Mouse (Mus musculus): ENCODE measurements at regions not wholly inside any gene's neighbourhood (a gene's known extent, or its start where the extent isn't known, plus 50 kb on each side); places are given as distances from the start of the nearest gene placed in this dataset.

DNA sequence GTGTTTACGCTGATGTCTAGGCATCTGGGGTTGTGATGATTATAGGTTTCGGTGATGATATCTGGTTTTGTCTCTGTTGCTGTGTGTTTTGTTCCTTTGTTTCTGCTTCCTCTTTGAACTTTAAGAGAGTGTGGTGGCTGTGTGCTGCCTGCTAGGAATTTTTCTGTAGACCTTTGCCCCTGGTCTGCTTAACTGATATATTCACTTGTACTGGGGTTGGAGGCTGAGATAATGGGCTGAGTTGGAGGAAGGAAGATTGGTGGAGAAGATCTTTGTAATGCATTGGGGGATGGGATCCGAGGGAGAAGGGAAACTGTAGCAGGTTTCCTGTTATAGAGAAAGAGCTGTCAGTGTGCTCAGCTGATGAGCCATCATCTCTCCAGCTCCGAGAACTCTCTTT, 55.8 kb downstream of the Mid1ip1 start:
- no peaks in the 10 kb centered on the region for H3K4me1 ChIP-seq (ENCODE audit: insufficient read depth)
- H3K36me3 ChIP-seq (ENCODE audit: insufficient read depth) = no peaks in the 10 kb centered on the region
- DNase-seq (no peak), ATAC-seq (no peak)
- H3K27me3 ChIP-seq (ENCODE audit: insufficient read depth, low read length) = no peaks in the 10 kb centered on the region
- no peak overlapping the region for H3K9ac ChIP-seq
- no peak for TF ChIP-seq CTCF (IDR thresholded peaks at IDR 0.05; ENCODE audit: low read depth)
- no peak overlapping the region for H3K4me2 ChIP-seq (ENCODE audit: low read depth)
- no peak overlapping the region for H3K4me3 ChIP-seq (ENCODE audit: low read depth, low read length)
- WGBS = 73% methylated on average over 4 of the region's 4 CpGs
- no peak overlapping the region for H3K27ac ChIP-seq (ENCODE audit: low read depth, low read length)
- H3K9me3 ChIP-seq (ENCODE audit: low read length) = no peaks in the 10 kb centered on the region

DNA sequence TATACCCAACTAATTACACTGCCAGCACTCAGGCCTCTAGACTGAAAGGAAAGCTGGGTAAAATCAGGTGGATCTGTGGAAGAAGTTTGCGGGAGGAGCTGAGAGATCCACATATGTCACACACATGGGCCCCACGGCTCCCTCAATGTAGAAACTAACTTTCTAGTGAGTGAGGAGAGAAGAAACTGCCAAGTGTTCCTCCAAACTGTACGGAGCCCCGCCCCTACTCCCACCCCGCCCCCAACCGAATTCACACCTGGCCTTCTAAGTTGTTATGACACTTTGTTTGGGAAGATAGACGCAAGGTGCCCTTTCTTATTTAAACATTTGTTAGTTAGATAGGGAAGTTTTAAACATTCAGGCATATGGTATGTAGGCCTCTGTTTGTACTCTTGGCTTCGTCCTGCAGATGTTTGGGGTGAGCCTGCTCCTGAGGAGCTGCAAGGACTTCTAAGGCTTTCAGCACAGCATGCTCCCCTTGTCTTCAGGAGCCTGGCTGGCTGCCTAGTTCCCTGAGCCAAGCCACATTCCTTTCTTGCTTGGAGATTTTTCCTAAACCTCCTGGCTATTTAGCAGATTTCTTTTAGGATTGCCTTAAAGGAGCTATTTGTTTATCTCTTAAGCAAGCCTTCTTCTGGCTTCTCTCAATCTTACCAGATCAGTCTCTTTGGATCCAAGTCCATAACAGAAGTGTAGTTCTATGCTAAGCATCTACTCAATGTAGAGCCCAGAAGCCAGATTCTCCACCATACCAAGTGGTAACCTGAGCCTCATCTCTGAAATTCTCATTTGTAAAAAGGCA, 61.1 kb downstream of the Mid1ip1 start:
- H3K9me3 ChIP-seq (ENCODE audit: low read length) = no peaks in the 10 kb centered on the region
- no peaks in the 10 kb centered on the region for H3K27me3 ChIP-seq (ENCODE audit: insufficient read depth, low read length)
- no peaks in the 10 kb centered on the region for H3K4me1 ChIP-seq (ENCODE audit: insufficient read depth)
- DNase-seq (no peak), ATAC-seq (no peak)
- no peaks in the 10 kb centered on the region for H3K36me3 ChIP-seq (ENCODE audit: insufficient read depth)
- no peak overlapping the region for H3K4me3 ChIP-seq (ENCODE audit: low read depth, low read length)
- no peak overlapping the region for H3K27ac ChIP-seq (ENCODE audit: low read depth, low read length)
- TF ChIP-seq CTCF (IDR thresholded peaks at IDR 0.05; ENCODE audit: low read depth) = no peak
- WGBS = 64% methylated on average over 8 of the region's 8 CpGs
- no peak overlapping the region for H3K9ac ChIP-seq
- H3K4me2 ChIP-seq (ENCODE audit: low read depth) = no peak overlapping the region

DNA sequence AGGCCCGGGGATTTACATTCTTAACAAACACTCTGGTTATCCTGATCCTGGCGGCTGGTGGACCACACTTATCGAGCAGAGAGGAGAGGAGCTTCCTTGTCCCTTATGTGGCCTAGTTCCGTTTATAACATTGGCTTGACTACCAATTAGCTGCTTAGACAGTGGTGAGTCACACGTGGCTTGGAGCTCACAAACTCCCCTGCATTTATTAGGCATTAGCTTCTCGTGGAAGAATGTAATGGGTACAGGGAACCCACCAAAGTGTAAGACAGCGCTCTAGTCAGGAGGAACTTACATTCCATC, 61.7 kb downstream of the Mid1ip1 start:
- no peak overlapping the region for H3K9ac ChIP-seq
- H3K27ac ChIP-seq (ENCODE audit: low read depth, low read length) = no peak overlapping the region
- H3K4me2 ChIP-seq (ENCODE audit: low read depth) = no peak overlapping the region
- H3K36me3 ChIP-seq (ENCODE audit: insufficient read depth) = no peaks in the 10 kb centered on the region
- no peak for DNase-seq
- 47% methylated on average over 7 of the region's 7 CpGs for WGBS
- no peaks in the 10 kb centered on the region for H3K4me1 ChIP-seq (ENCODE audit: insufficient read depth)
- no peak overlapping the region for H3K4me3 ChIP-seq (ENCODE audit: low read depth, low read length)
- no peak for ATAC-seq
- TF ChIP-seq CTCF (IDR thresholded peaks at IDR 0.05; ENCODE audit: low read depth) = no peak
- H3K9me3 ChIP-seq (ENCODE audit: low read length) = no peaks in the 10 kb centered on the region
- no peaks in the 10 kb centered on the region for H3K27me3 ChIP-seq (ENCODE audit: insufficient read depth, low read length)

DNA sequence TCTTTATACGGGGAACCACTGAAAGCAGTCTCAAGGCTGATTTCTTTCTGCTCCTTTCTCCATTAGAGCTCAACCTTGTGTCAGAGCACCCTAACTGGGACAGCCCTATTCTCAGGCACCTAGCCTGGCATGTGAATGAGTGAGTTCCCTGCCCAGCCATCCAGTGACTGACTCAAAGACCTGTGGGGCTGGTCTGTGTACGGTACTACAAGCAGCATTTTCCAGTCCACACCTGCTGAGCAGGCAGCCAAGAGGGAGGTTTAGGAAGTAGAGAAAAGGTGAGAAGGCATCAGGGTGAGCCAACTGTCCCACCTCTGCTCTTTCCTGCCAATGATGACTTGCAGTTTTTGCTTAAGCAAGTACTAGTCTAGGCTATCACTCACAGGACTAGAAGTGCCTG, 63.2 kb downstream of the Mid1ip1 start:
- no peak for TF ChIP-seq CTCF (IDR thresholded peaks at IDR 0.05; ENCODE audit: low read depth)
- no peak overlapping the region for H3K4me3 ChIP-seq (ENCODE audit: low read depth, low read length)
- H3K4me2 ChIP-seq (ENCODE audit: low read depth) = no peak overlapping the region
- no peaks in the 10 kb centered on the region for H3K36me3 ChIP-seq (ENCODE audit: insufficient read depth)
- no peaks in the 10 kb centered on the region for H3K9me3 ChIP-seq (ENCODE audit: low read length)
- H3K9ac ChIP-seq = no peak overlapping the region
- DNase-seq = no peak
- no peak for ATAC-seq
- H3K27ac ChIP-seq (ENCODE audit: low read depth, low read length) = no peak overlapping the region
- no peaks in the 10 kb centered on the region for H3K27me3 ChIP-seq (ENCODE audit: insufficient read depth, low read length)
- WGBS = 89% methylated on average over 2 of the region's 2 CpGs
- H3K4me1 ChIP-seq (ENCODE audit: insufficient read depth) = no peaks in the 10 kb centered on the region

DNA sequence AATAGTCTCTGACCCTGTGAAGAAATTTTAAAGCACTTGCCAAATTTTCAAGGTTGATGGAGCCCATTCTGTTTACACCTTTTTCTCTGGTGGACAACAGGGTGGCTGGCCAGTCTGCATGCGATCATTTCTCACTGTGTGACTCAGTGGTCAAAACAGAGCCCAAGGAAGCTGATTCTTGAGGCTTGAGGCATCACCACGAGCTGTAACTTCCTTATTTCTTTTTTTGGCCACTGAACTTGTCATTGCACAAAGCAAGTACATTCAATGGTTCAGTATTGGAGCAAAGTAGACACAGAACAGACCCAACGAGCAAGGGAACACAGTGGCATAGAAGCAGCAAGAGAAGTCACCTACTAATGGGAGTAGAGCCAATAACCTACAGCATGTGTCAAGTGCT, 71.5 kb downstream of the Mid1ip1 start:
- H3K4me3 ChIP-seq (ENCODE audit: low read depth, low read length) = no peak overlapping the region
- 63% methylated on average over 3 of the region's 3 CpGs for WGBS
- no peak overlapping the region for H3K4me2 ChIP-seq (ENCODE audit: low read depth)
- TF ChIP-seq CTCF (IDR thresholded peaks at IDR 0.05; ENCODE audit: low read depth) = no peak
- H3K27ac ChIP-seq (ENCODE audit: low read depth, low read length) = no peak overlapping the region
- no peak for DNase-seq
- no peak for ATAC-seq
- no peaks in the 10 kb centered on the region for H3K4me1 ChIP-seq (ENCODE audit: insufficient read depth)
- H3K9ac ChIP-seq = no peak overlapping the region
- no peaks in the 10 kb centered on the region for H3K27me3 ChIP-seq (ENCODE audit: insufficient read depth, low read length)
- H3K36me3 ChIP-seq (ENCODE audit: insufficient read depth) = no peaks in the 10 kb centered on the region
- no peaks in the 10 kb centered on the region for H3K9me3 ChIP-seq (ENCODE audit: low read length)

DNA sequence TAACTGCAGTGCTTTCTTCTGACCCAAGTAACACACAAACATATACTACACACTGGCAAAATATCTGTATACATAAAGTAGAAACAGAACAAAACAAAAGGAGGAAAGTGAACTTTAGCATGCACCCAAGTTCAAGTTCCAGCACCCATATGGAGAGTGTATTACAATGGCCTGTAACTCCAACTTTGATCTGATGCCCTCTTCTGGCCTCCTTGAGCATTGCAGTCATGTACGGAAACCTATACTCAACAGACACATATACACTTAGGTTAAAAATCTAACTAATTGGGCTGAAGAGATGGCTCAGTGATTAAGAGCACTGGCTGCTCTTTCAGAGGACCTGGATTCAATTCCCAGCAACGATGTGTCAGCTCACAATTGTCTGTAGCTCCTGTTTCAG, 72.2 kb downstream of the Mid1ip1 start:
- no peak overlapping the region for H3K9ac ChIP-seq
- 88% methylated on average over 2 of the region's 2 CpGs for WGBS
- TF ChIP-seq CTCF (IDR thresholded peaks at IDR 0.05; ENCODE audit: low read depth) = no peak

DNA sequence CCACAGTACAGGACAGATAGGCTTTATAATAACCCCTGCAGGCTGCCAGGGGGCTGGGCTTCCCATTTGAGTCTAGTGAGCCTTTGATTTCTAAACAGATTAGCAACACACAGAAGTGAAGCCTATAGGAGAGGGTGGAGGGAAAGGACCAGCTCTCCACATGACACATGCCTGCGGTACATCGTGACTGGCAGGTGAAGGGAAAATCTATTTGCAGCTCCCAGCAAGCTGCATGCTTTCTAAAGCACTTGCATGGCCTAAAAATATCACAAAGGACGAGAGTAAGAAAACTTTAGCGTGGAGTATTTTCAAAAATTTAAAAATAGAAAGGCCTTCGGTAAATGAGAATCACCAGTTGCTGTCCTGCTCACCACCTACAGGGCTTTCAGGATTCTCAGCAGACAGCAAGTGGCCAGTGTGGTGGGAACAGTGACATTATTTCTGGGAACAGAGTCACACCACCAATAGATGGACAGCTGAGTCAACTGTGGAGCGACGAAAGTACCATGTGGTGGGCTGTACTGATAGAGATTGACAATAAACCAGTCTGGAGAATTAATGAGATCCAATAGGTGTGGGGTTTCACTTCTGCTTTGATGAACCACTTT, 105.6 kb downstream of the Mid1ip1 start:
- Histone ChIP-seq H3K4me2 (ENCODE audit: low read depth) (no peak overlapping the region), H3K9me3 (ENCODE audit: low read length) (no peaks in the 10 kb centered on the region), H3K27me3 (ENCODE audit: insufficient read depth, low read length) (no peaks in the 10 kb centered on the region), H3K4me3 (ENCODE audit: low read depth, low read length) (no peak overlapping the region), H3K9ac (no peak overlapping the region), H3K27ac (ENCODE audit: low read depth, low read length) (no peak overlapping the region), H3K36me3 (ENCODE audit: insufficient read depth) (no peaks in the 10 kb centered on the region), H3K4me1 (ENCODE audit: insufficient read depth) (no peaks in the 10 kb centered on the region)
- no peak for ATAC-seq
- TF ChIP-seq CTCF (IDR thresholded peaks at IDR 0.05; ENCODE audit: low read depth) = no peak
- WGBS = 52% methylated on average over 7 of the region's 7 CpGs
- DNase-seq = no peak

More for the DNA sequence above, 72.2 kb downstream of the Mid1ip1 start:
- H3K27ac ChIP-seq (ENCODE audit: low read depth, low read length) = no peak overlapping the region
- DNase-seq (no peak), ATAC-seq (no peak)
- H3K9me3 ChIP-seq (ENCODE audit: low read length) = no peaks in the 10 kb centered on the region
- H3K36me3 ChIP-seq (ENCODE audit: insufficient read depth) = no peaks in the 10 kb centered on the region
- no peak overlapping the region for H3K4me2 ChIP-seq (ENCODE audit: low read depth)
- no peaks in the 10 kb centered on the region for H3K4me1 ChIP-seq (ENCODE audit: insufficient read depth)
- H3K27me3 ChIP-seq (ENCODE audit: insufficient read depth, low read length) = no peaks in the 10 kb centered on the region
- H3K4me3 ChIP-seq (ENCODE audit: low read depth, low read length) = no peak overlapping the region
